Mouse (Mus musculus) MEL (cell line): ENCODE measurements at regions not wholly inside any gene's neighbourhood (a gene's known extent, or its start where the extent isn't known, plus 50 kb on each side); places are given as distances from the start of the nearest gene placed in this dataset.
"Not testable (repeated sequence)": the region's sequence is repeated elsewhere in the genome, so short reads cannot be mapped to it uniquely, and the experiment has no call there.

Source experiments
- DNase-seq: peaks from one replicate; pipeline ENCODE4 v3.0.0; 2011; ENCODE audit warnings: low read depth, low spot score
- H3K27ac ChIP-seq: 2 replicates; pipeline ENCODE4 v1.5.1; 2012; ENCODE audit warnings: low read depth, mild to moderate bottlenecking, control low read depth, low read length, moderate library complexity; ENCODE audit not compliant: control insufficient read depth
- H3K27me3 ChIP-seq, 2 experiments: fragments of 150-350 bp in 1 of 2; sonication (generic) in 1 of 2; 2 replicates each; pipeline ENCODE4 v1.6.1; 2012; ENCODE audit warnings: low read length in 2 of 2, mild to moderate bottlenecking in 2 of 2, improper control_type of control experiment in 1 of 2, moderate library complexity in 1 of 2; ENCODE audit not compliant: insufficient read depth in 2 of 2, control insufficient read depth in 1 of 2
- H3K36me3 ChIP-seq, 2 experiments: 2 replicates each; pipeline ENCODE4 v1.6.1; 2012 to 2014; ENCODE audit warnings: low read length in 2 of 2, improper control_type of control experiment in 1 of 2, inconsistent platforms in 1 of 2, mild to moderate bottlenecking in 1 of 2; ENCODE audit not compliant: insufficient read depth in 2 of 2, control insufficient read depth in 1 of 2
- H3K4me1 ChIP-seq, 2 experiments: fragments of 150-350 bp in 1 of 2; sonication (generic) in 1 of 2; 2 replicates each; pipeline ENCODE4 v1.6.1; 2012; ENCODE audit warnings: low read length in 2 of 2, improper control_type of control experiment in 1 of 2, mild to moderate bottlenecking in 1 of 2; ENCODE audit not compliant: insufficient read depth in 2 of 2, control insufficient read depth in 1 of 2
- H3K4me3 ChIP-seq, 2 experiments: fragments of 150-350 bp in 1 of 2; sonication (generic) in 1 of 2; 2 replicates each; pipeline ENCODE4 v1.5.1; 2012; ENCODE audit warnings: low read depth in 2 of 2, low read length in 2 of 2, mild to moderate bottlenecking in 2 of 2, moderate library complexity in 2 of 2, control low read depth in 1 of 2, improper control_type of control experiment in 1 of 2; ENCODE audit not compliant: control insufficient read depth in 1 of 2, insufficient read depth in 1 of 2
- H3K79me2 ChIP-seq: 2 replicates; pipeline ENCODE4 v1.6.1; 2012; ENCODE audit warnings: mild to moderate bottlenecking, low read length, moderate library complexity; ENCODE audit not compliant: control insufficient read depth, poor library complexity, insufficient read depth
- H3K9ac ChIP-seq: 2 replicates; pipeline ENCODE4 v1.6.1; 2012; ENCODE audit warnings: low read depth, mild to moderate bottlenecking, control low read depth, low read length, moderate library complexity; ENCODE audit not compliant: control insufficient read depth, poor library complexity, severe bottlenecking
- H3K9me3 ChIP-seq: fragments of 150-350 bp; sonication (generic); replicated peaks from 2 replicates; pipeline ENCODE4 v1.6.1; 2012; ENCODE audit warnings: mild to moderate bottlenecking, low read length, improper control_type of control experiment, moderate library complexity; ENCODE audit not compliant: insufficient read depth
- CHD1 ChIP-seq: IDR thresholded peaks from 2 replicates; pipeline ENCODE4 v1.6.1; 2012; ENCODE audit warnings: low read depth, mild to moderate bottlenecking, inconsistent platforms, low read length, improper control_type of control experiment
- EP300 ChIP-seq, 2 experiments: IDR thresholded peaks; 2 replicates each; pipeline ENCODE4 v1.6.1; 2011; ENCODE audit warnings: improper control_type of control experiment in 2 of 2, low read length in 2 of 2, low read depth in 1 of 2, mild to moderate bottlenecking in 1 of 2
- ETS1 ChIP-seq: IDR thresholded peaks from 2 replicates; pipeline ENCODE4 v1.6.1; 2012; ENCODE audit warnings: low read depth, mild to moderate bottlenecking, inconsistent platforms, low read length, improper control_type of control experiment, moderate library complexity
- GABPA ChIP-seq: IDR thresholded peaks from 2 replicates; pipeline ENCODE4 v1.6.1; 2012; ENCODE audit warnings: low read depth, mild to moderate bottlenecking, inconsistent platforms, low read length, improper control_type of control experiment, moderate library complexity
- GATA1 ChIP-seq: IDR thresholded peaks from 2 replicates; pipeline ENCODE4 v1.6.1; 2011; ENCODE audit warnings: low read depth, low read length, improper control_type of control experiment
- JUND ChIP-seq: IDR thresholded peaks from 2 replicates; pipeline ENCODE4 v1.6.1; 2011; ENCODE audit warnings: low read depth, mild to moderate bottlenecking, improper control_type of control experiment, low read length
- MAX ChIP-seq: IDR thresholded peaks from 2 replicates; pipeline ENCODE4 v1.6.1; 2011; ENCODE audit warnings: low read length, improper control_type of control experiment
- MAZ ChIP-seq: IDR thresholded peaks from 2 replicates; pipeline ENCODE4 v1.6.1; 2012; ENCODE audit warnings: low read depth, mild to moderate bottlenecking, inconsistent platforms, low read length, improper control_type of control experiment
- MEF2A ChIP-seq: IDR thresholded peaks from 2 replicates; pipeline ENCODE4 v1.6.1; 2014; ENCODE audit warnings: low read depth, mild to moderate bottlenecking, inconsistent platforms, low read length, improper control_type of control experiment; ENCODE audit not compliant: poor library complexity, insufficient replicate concordance, severe bottlenecking; ENCODE audit errors: extremely low read depth
- MYB ChIP-seq: IDR thresholded peaks from 2 replicates; pipeline ENCODE4 v1.6.1; 2011; ENCODE audit warnings: mild to moderate bottlenecking, low read depth, low read length, improper control_type of control experiment
- NELFE ChIP-seq: IDR thresholded peaks from 2 replicates; pipeline ENCODE4 v1.6.1; 2011; ENCODE audit warnings: low read depth, low read length, improper control_type of control experiment
- POLR2AphosphoS5 ChIP-seq: IDR thresholded peaks from 2 replicates; pipeline ENCODE4 v1.6.1; 2012; ENCODE audit warnings: low read depth, borderline replicate concordance, mild to moderate bottlenecking, inconsistent platforms, low read length, moderate library complexity, mixed read lengths
- TAL1 ChIP-seq: IDR thresholded peaks from 2 replicates; pipeline ENCODE4 v1.6.1; 2012; ENCODE audit warnings: mild to moderate bottlenecking, inconsistent platforms, low read length, moderate library complexity, mixed read lengths
- UBTF ChIP-seq: IDR thresholded peaks from 2 replicates; pipeline ENCODE4 v1.6.1; 2012; ENCODE audit warnings: low read depth, mild to moderate bottlenecking, inconsistent platforms, low read length, improper control_type of control experiment, moderate library complexity, borderline replicate concordance; ENCODE audit not compliant: insufficient read depth
- ZMIZ1 ChIP-seq: IDR thresholded peaks from 2 replicates; pipeline ENCODE4 v1.6.1; 2012; ENCODE audit warnings: low read depth, mild to moderate bottlenecking, inconsistent platforms, low read length, improper control_type of control experiment, moderate library complexity

DNA sequence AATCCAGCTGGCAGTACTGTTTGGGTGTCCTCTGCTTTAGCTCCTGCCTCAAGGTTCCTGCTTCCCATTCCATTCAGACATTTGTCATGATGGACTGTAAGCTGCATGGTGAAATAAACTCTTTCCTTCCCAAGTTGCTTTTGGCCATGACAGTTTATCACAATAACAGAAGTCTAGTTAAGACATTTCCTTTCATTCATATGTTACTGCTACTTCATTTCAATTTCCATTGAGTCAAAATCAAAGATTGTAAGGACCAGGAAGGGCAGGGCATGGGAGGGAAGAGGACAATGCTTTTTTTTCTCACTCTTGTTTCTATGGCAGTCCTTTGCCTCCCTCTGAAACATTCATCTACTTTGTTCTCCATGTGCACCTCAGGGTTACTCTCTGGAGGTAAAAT is 145.2 kb upstream of the Dmac1 start:
- H3K27ac ChIP-seq, result no peak overlapping the region
- H3K9me3 ChIP-seq, result no peaks in the 10 kb centered on the region
- no peaks in the 10 kb centered on the region for H3K27me3 ChIP-seq
- no peak overlapping the region for H3K9ac ChIP-seq
- no peak for DNase-seq
- no peak overlapping the region for H3K4me3 ChIP-seq
- H3K4me1 ChIP-seq, result no peaks in the 10 kb centered on the region
- H3K36me3 ChIP-seq, result no peaks in the 10 kb centered on the region
- TF ChIP-seq JUND (no peak), POLR2AphosphoS5 (no peak), MYB (no peak), EP300 (IDR thresholded peaks at IDR 0.05; ENCODE audit: low read depth in 1 of 2, low read length in 2 of 2) (no peak)
- no peaks in the 10 kb centered on the region for H3K79me2 ChIP-seq

DNA sequence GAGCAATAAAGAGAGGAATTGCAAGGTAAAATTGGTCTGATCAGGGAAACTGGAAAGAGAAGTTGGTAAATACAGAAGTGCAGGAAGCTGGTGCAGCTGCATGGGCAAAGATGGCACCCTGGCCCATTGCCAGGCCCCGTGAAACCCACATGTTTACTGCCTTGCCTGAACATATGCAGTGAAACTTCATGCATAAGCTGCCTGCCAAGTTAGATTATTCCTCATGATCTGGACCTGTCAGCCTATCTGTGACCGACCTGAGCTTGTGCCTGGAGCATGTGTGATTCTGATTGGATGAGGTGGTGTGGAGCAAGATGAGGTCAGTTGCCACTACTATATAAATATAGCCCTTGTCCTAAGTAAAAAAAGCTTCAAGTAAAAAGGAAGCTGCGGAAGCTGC is 122.6 kb upstream of the Dmac1 start:
- not testable (repeated sequence) for H3K27ac ChIP-seq, H3K79me2 ChIP-seq, H3K9me3 ChIP-seq, H3K9ac ChIP-seq, H3K27me3 ChIP-seq, H3K36me3 ChIP-seq, H3K4me1 ChIP-seq
- DNase-seq, result peak; percentile 46
- peak overlapping the region; percentile 12 to 16; a peak in 2 of 4 replicates for H3K4me3 ChIP-seq

DNA sequence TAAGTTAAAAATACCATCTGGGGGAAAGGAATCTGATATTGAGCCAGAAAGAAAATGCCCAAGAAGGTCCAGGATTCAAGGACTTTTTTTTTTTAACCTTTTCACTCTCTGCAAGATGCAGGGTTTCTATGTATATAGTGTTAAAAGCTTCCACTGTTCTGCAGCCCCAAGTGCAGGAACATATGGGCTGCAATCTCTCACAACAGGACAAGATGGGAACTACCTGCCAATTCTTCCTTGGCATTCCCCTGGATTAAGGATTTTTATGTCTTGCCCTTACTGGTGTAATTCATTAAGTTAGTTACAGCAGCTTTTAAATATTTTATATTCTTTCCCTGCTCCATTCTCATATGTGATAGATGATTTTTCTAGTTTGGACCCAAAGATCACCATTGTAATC is 116.9 kb upstream of the Dmac1 start:
- Histone ChIP-seq H3K4me3 (no peak overlapping the region), H3K4me1 (no peaks in the 10 kb centered on the region), H3K9ac (no peak overlapping the region), H3K9me3 (no peaks in the 10 kb centered on the region), H3K27me3 (no peaks in the 10 kb centered on the region; a peak in 1 of 4 replicates), H3K36me3 (no peaks in the 10 kb centered on the region), H3K27ac (no peak overlapping the region), H3K79me2 (no peaks in the 10 kb centered on the region)
- DNase-seq, result no peak
- TF ChIP-seq MEF2A (no peak), MAZ (no peak), ZMIZ1 (no peak), ETS1 (no peak), JUND (no peak), UBTF (no peak), CHD1 (no peak), TAL1 (no peak), MAX (no peak), GABPA (no peak), GATA1 (no peak), NELFE (no peak)
